In genomic region chr4:126262119-126262807, GRCm38 (mm10) we compare ENCODE assay signal across 8 mouse cellular contexts. TPM values are rescaled to one million over a fixed set of nuclear protein-coding genes. Genes with fewer than 3 reads are reported as not detected.
DNase-seq lines count a peak whose midpoint lies in the region; ATAC-seq and TF ChIP-seq lines count a peak whose summit lies in the region.

Gene Trappc3, plus strand, starts transcription at chr4:126262325.

- no peaks in the 10 kb centered on the region for H3K27me3 ChIP-seq in embryonic facial prominence, embryonic 14.5 days (replicated peaks; ENCODE audit: control insufficient read depth, insufficient read depth, low read length)
- no peaks in the 10 kb centered on the region for H3K27me3 ChIP-seq in heart, adult 2 months (ENCODE audit: control insufficient read depth, insufficient read depth, low read length)
- H3K27me3 ChIP-seq in limb, embryonic 13.5 days = no peaks in the 10 kb centered on the region
- no peaks in the 10 kb centered on the region for H3K27me3 ChIP-seq in midbrain, embryonic 16.5 days (ENCODE audit: control insufficient read depth, insufficient read depth, low read depth, low read length)

- peak; percentile 94 for ATAC-seq in embryonic facial prominence, embryonic 14.5 days (ENCODE audit: low read depth)
- ATAC-seq in limb, embryonic 13.5 days (ENCODE audit: low FRiP score, low read depth) = peak; percentile 94
- ATAC-seq in midbrain, embryonic 16.5 days = peak; percentile 96

- peaks cover 38% of the 10 kb centered on the region for H3K4me1 ChIP-seq in embryonic facial prominence, embryonic 14.5 days (ENCODE audit: control insufficient read depth, insufficient read depth, low read length)
- peaks cover 30% of the 10 kb centered on the region for H3K4me1 ChIP-seq in heart, adult 2 months (ENCODE audit: control insufficient read depth, insufficient read depth, low read length)
- peaks cover 54% of the 10 kb centered on the region for H3K4me1 ChIP-seq in limb, embryonic 13.5 days
- H3K4me1 ChIP-seq in midbrain, embryonic 16.5 days (ENCODE audit: control insufficient read depth, insufficient read depth, low read length) = peaks cover 26% of the 10 kb centered on the region

- TF ChIP-seq POLR2A in heart, adult 2 months (IDR thresholded peaks at IDR 0.05; ENCODE audit: insufficient read depth, low read depth, low read length) = peak; percentile 63

- peak within 1 kb of the TSS; percentile 65 for H3K4me3 ChIP-seq in embryonic facial prominence, embryonic 14.5 days (ENCODE audit: low read depth, low read length)
- peak within 1 kb of the TSS; percentile 93 for H3K4me3 ChIP-seq in heart, adult 2 months
- peak within 1 kb of the TSS; percentile 80 for H3K4me3 ChIP-seq in limb, embryonic 13.5 days
- H3K4me3 ChIP-seq in midbrain, embryonic 16.5 days (ENCODE audit: low read depth, low read length) = peak within 1 kb of the TSS; percentile 84

- intact Hi-C loops in heart, adult 2 months (cut with DNase I) = loop anchor here (1.0 to 5.0 kb wide), 3 partner anchors 60 to 175 kb away; partner anchors contain the start of genes Stk40 and Thrap3

- H3K9me3 ChIP-seq in embryonic facial prominence, embryonic 14.5 days (ENCODE audit: control insufficient read depth, low read length) = no peaks in the 10 kb centered on the region
- no peaks in the 10 kb centered on the region for H3K9me3 ChIP-seq in limb, embryonic 13.5 days
- no peaks in the 10 kb centered on the region for H3K9me3 ChIP-seq in midbrain, embryonic 16.5 days (replicated peaks; ENCODE audit: control insufficient read depth, low read length, poor library complexity, severe bottlenecking)

- H3K79me2 ChIP-seq in heart, adult 2 months (replicated peaks; ENCODE audit: control insufficient read depth, insufficient read depth, low read length) = peaks cover 3% of the 10 kb centered on the region; the same call in 1 of the 2 replicates

- under 1% methylated on average over 41 of the region's 46 CpGs for WGBS in embryonic facial prominence, embryonic 14.5 days
- under 1% methylated on average over 46 of the region's 46 CpGs for WGBS in heart, adult 2 months
- WGBS in limb, embryonic 13.5 days = under 1% methylated on average over 46 of the region's 46 CpGs
- under 1% methylated on average over 46 of the region's 46 CpGs for WGBS in midbrain, embryonic 16.5 days

- H3K4me2 ChIP-seq in embryonic facial prominence, embryonic 14.5 days (ENCODE audit: low read depth, low read length) = peak within 1 kb of the TSS; percentile 76
- peak within 1 kb of the TSS; percentile 73 for H3K4me2 ChIP-seq in limb, embryonic 13.5 days (replicated peaks)
- H3K4me2 ChIP-seq in midbrain, embryonic 16.5 days (ENCODE audit: low read length) = peak within 1 kb of the TSS; percentile 76

- H3K9ac ChIP-seq in embryonic facial prominence, embryonic 14.5 days (ENCODE audit: low read depth, low read length) = peak within 1 kb of the TSS; percentile 80
- peak within 1 kb of the TSS; percentile 88 for H3K9ac ChIP-seq in heart, adult 2 months (ENCODE audit: low read depth, low read length)
- H3K9ac ChIP-seq in limb, embryonic 13.5 days = peak within 1 kb of the TSS; percentile 87
- H3K9ac ChIP-seq in midbrain, embryonic 16.5 days (ENCODE audit: low read depth, low read length) = peak within 1 kb of the TSS; percentile 93

- H3K27ac ChIP-seq in embryonic facial prominence, embryonic 14.5 days (replicated peaks; ENCODE audit: low read depth, low read length) = peak within 1 kb of the TSS; percentile 93
- peak within 1 kb of the TSS; percentile 93 for H3K27ac ChIP-seq in heart, adult 2 months
- H3K27ac ChIP-seq in limb, embryonic 13.5 days = peak within 1 kb of the TSS; percentile 88
- H3K27ac ChIP-seq in midbrain, embryonic 16.5 days (ENCODE audit: low read length) = peak within 1 kb of the TSS; percentile 50

- peak; percentile 99 for TF ChIP-seq EP300 in heart, adult 2 months (IDR thresholded peaks at IDR 0.05; ENCODE audit: insufficient read depth, low read depth, low read length)

- TF ChIP-seq CTCF in heart, adult 2 months (IDR thresholded peaks at IDR 0.05) = no peak; the same call in 1 of the 2 replicates

- peak; percentile 100 for DNase-seq in 3T3-L1 (ENCODE audit: low read depth, low spot score)
- peak; percentile 97 to 99 for DNase-seq in adrenal gland, postnatal 4 days (ENCODE audit: low spot score in 2 of 2)
- peak; percentile 100 for DNase-seq in embryonic facial prominence, embryonic 14.5 days (ENCODE audit: low spot score)
- DNase-seq in heart, adult 2 months = peak; percentile 98 to 99
- peak; percentile 99 to 100 for DNase-seq in kidney, adult 8-10 months
- DNase-seq in spleen, postnatal 10 days (ENCODE audit: low spot score in 2 of 2) = peak; percentile 97 to 99

- H3K36me3 ChIP-seq in embryonic facial prominence, embryonic 14.5 days (ENCODE audit: control insufficient read depth, insufficient read depth, low read length) = peaks cover 2% of the 10 kb centered on the region
- H3K36me3 ChIP-seq in heart, adult 2 months (ENCODE audit: control insufficient read depth, insufficient read depth, low read length) = peaks cover 5% of the 10 kb centered on the region; the same call in 1 of the 2 replicates
- no peaks in the 10 kb centered on the region for H3K36me3 ChIP-seq in limb, embryonic 13.5 days
- no peaks in the 10 kb centered on the region for H3K36me3 ChIP-seq in midbrain, embryonic 16.5 days (ENCODE audit: control insufficient read depth, insufficient read depth, low read length)

RNA-seq across cellular contexts. Expression of gene Trappc3, which starts in this region (rescaled TPM):
- 10 to 100 TPM; 70.0 to 75.4 TPM for total RNA-seq in adrenal gland, postnatal 4 days (2021)
- polyA plus RNA-seq in embryonic facial prominence, embryonic 14.5 days (2014; fragmentation: Nextera tagmentation; extraction: Ambion mirVana) = 32.9 and 33.0 TPM in 2 replicates
- total RNA-seq in heart, adult 2 months (2021) = 10 to 100 TPM; 46.3 to 49.5 TPM
- 41.0 and 65.9 TPM in 2 replicates for polyA plus RNA-seq in heart, adult 2 months (2012; rRNA removed)
- 124 and 126 TPM in 2 replicates for polyA plus RNA-seq in limb, embryonic 13.5 days (2015; fragmentation: Nextera tagmentation; extraction: Ambion mirVana)
- polyA plus RNA-seq in midbrain, embryonic 16.5 days (2015; fragmentation: Nextera tagmentation; extraction: Ambion mirVana) = 193 and 198 TPM in 2 replicates

Comparison
In these comparisons a context has a peak if more than half of its experiments do, and no peak if none do; other contexts are left out.
1. Peak in every context shown above with its lines: DNase-seq, ATAC-seq, H3K4me3 ChIP-seq and H3K27ac ChIP-seq.